Mouse (Mus musculus): Measurements from ENCODE around the gene Sptbn4.
A peak's percentile ranks its signal among the peaks of the same experiment; 100 is the strongest.

Sptbn4 gene

GRCm38 (mm10) chr7:27355261-27355660 is 92.2 kb downstream of the Sptbn4 start:
- DNase-seq (ENCODE audit: low read depth, low spot score) = no peak

GRCm38 (mm10) chr7:27354783-27355182 is 92.7 kb downstream of the Sptbn4 start:
- DNase-seq (ENCODE audit: low read depth, low spot score) = no peak

- peak; percentile 78 for DNase-seq (ENCODE audit: low read depth, low spot score)
Observed at GRCm38 (mm10) chr7:27354144-27354543, 93.3 kb downstream of the Sptbn4 start.

- peak; percentile 87 for DNase-seq (ENCODE audit: low read depth, low spot score)
Observed at GRCm38 (mm10) chr7:27345444-27345843, 102.0 kb downstream of the Sptbn4 start.

- peak; percentile 84 for DNase-seq (ENCODE audit: low read depth, low spot score)
Observed at GRCm38 (mm10) chr7:27342595-27342994, 104.9 kb downstream of the Sptbn4 start.

- no peak for DNase-seq (ENCODE audit: low read depth, low spot score)
Observed at GRCm38 (mm10) chr7:27339519-27339918, 108.0 kb downstream of the Sptbn4 start.

GRCm38 (mm10) chr7:27339114-27339513 is 108.4 kb downstream of the Sptbn4 start:
- DNase-seq (ENCODE audit: low read depth, low spot score) = no peak

GRCm38 (mm10) chr7:27337175-27337853 is 110.2 kb downstream of the Sptbn4 start, which contains the start of gene Ltbp4:
Gene Ltbp4, minus strand, starts transcription at chr7:27337692.
- DNase-seq (ENCODE audit: low read depth, low spot score) = peak; percentile 86

GRCm38 (mm10) chr7:27335928-27336823 is 111.3 kb downstream of the Sptbn4 start:
- peak; percentile 92 for DNase-seq (ENCODE audit: low read depth, low spot score)

GRCm38 (mm10) chr7:27335011-27335720 is 112.3 kb downstream of the Sptbn4 start:
- DNase-seq (ENCODE audit: low read depth, low spot score) = no peak

GRCm38 (mm10) chr7:27334405-27334911 is 113.0 kb downstream of the Sptbn4 start:
- no peak for DNase-seq (ENCODE audit: low read depth, low spot score)

- peak; percentile 51 for DNase-seq (ENCODE audit: low read depth, low spot score)
Observed at GRCm38 (mm10) chr7:27333316-27333941, 114.1 kb downstream of the Sptbn4 start.

GRCm38 (mm10) chr7:27332353-27333199 is 114.9 kb downstream of the Sptbn4 start:
- DNase-seq (ENCODE audit: low read depth, low spot score) = peak; percentile 93

GRCm38 (mm10) chr7:27331854-27332253 is 115.6 kb downstream of the Sptbn4 start:
- peak; percentile 51 for DNase-seq (ENCODE audit: low read depth, low spot score)

GRCm38 (mm10) chr7:27331541-27331851 is 116.0 kb downstream of the Sptbn4 start:
- no peak for DNase-seq (ENCODE audit: low read depth, low spot score)

GRCm38 (mm10) chr7:27330709-27331540 is 116.6 kb downstream of the Sptbn4 start:
- peak; percentile 100 for DNase-seq (ENCODE audit: low read depth, low spot score)

- DNase-seq (ENCODE audit: low read depth, low spot score) = no peak
Observed at GRCm38 (mm10) chr7:27329981-27330380, 117.5 kb downstream of the Sptbn4 start.

GRCm38 (mm10) chr7:27329326-27329947 is 118.0 kb downstream of the Sptbn4 start:
- DNase-seq (ENCODE audit: low read depth, low spot score) = peak; percentile 88

- DNase-seq (ENCODE audit: low read depth, low spot score) = no peak
Observed at GRCm38 (mm10) chr7:27328648-27329047, 118.8 kb downstream of the Sptbn4 start.

Data from ES-CJ7 (cell line).